Mouse (Mus musculus): ENCODE measurements at regions not wholly inside any gene's neighbourhood (a gene's known extent, or its start where the extent isn't known, plus 50 kb on each side); places are given as distances from the start of the nearest gene placed in this dataset.

DNA sequence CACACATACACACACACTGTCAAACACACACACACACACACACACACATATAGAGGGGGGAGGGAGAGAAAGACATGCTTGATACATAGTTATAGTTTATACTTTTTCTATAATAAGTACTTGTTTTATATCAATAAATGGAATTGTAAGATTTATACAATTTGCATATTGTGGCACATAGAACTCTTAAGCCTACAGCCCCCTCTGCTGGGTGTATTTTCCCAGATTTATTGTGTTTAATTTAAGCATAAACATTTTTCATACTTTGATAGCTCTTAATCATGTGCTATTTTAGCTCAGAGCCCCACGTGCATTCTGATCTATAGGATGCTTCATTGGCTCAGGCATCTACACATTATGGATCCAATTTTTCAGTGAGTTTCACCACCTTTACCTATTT, 1058.8 kb downstream of the Sorcs3 start:
- TF ChIP-seq POLR2A (IDR thresholded peaks at IDR 0.05; ENCODE audit: insufficient read depth, low read depth, low read length): no peak
- no peak for TF ChIP-seq CTCF (IDR thresholded peaks at IDR 0.05)
